Mouse (Mus musculus): Measurements from ENCODE around the gene AY074887.

The AY074887 gene

GRCm38 (mm10) chr9:54917010-54917677 is 33.7 kb downstream of the AY074887 start, which contains the start of gene Hykk:
Gene Hykk (plus strand): TSS chr9:54917283.
- CTCF ChIA-PET = no interaction called here

GRCm38 (mm10) chr9:54916401-54916800 is 34.4 kb downstream of the AY074887 start:
- CTCF ChIA-PET = no interaction called here

GRCm38 (mm10) chr9:54915576-54915975 is 35.2 kb downstream of the AY074887 start:
- CTCF ChIA-PET = no interaction called here

GRCm38 (mm10) chr9:54909446-54909845 is 41.4 kb downstream of the AY074887 start:
- CTCF ChIA-PET = no interaction called here
